Mouse (Mus musculus) MEL (cell line): ENCODE results near the gene Bahcc1. TPM values are rescaled to one million over a fixed set of nuclear protein-coding genes. Genes with fewer than 3 reads are reported as not detected.

Experiments
- DNase-seq: peaks from one replicate; pipeline ENCODE4 v3.0.0; 2011; ENCODE audit warnings: low read depth, low spot score
- H3K27ac ChIP-seq: 2 replicates; pipeline ENCODE4 v1.5.1; 2012; ENCODE audit warnings: low read depth, mild to moderate bottlenecking, control low read depth, low read length, moderate library complexity; ENCODE audit not compliant: control insufficient read depth
- H3K27me3 ChIP-seq, 2 experiments: fragments of 150-350 bp in 1 of 2; sonication (generic) in 1 of 2; 2 replicates each; pipeline ENCODE4 v1.6.1; 2012; ENCODE audit warnings: low read length in 2 of 2, mild to moderate bottlenecking in 2 of 2, improper control_type of control experiment in 1 of 2, moderate library complexity in 1 of 2; ENCODE audit not compliant: insufficient read depth in 2 of 2, control insufficient read depth in 1 of 2
- H3K36me3 ChIP-seq, 2 experiments: 2 replicates each; pipeline ENCODE4 v1.6.1; 2012 to 2014; ENCODE audit warnings: low read length in 2 of 2, improper control_type of control experiment in 1 of 2, inconsistent platforms in 1 of 2, mild to moderate bottlenecking in 1 of 2; ENCODE audit not compliant: insufficient read depth in 2 of 2, control insufficient read depth in 1 of 2
- H3K4me1 ChIP-seq, 2 experiments: fragments of 150-350 bp in 1 of 2; sonication (generic) in 1 of 2; 2 replicates each; pipeline ENCODE4 v1.6.1; 2012; ENCODE audit warnings: low read length in 2 of 2, improper control_type of control experiment in 1 of 2, mild to moderate bottlenecking in 1 of 2; ENCODE audit not compliant: insufficient read depth in 2 of 2, control insufficient read depth in 1 of 2
- H3K4me3 ChIP-seq, 2 experiments: fragments of 150-350 bp in 1 of 2; sonication (generic) in 1 of 2; 2 replicates each; pipeline ENCODE4 v1.5.1; 2012; ENCODE audit warnings: low read depth in 2 of 2, low read length in 2 of 2, mild to moderate bottlenecking in 2 of 2, moderate library complexity in 2 of 2, control low read depth in 1 of 2, improper control_type of control experiment in 1 of 2; ENCODE audit not compliant: control insufficient read depth in 1 of 2, insufficient read depth in 1 of 2
- H3K79me2 ChIP-seq: 2 replicates; pipeline ENCODE4 v1.6.1; 2012; ENCODE audit warnings: mild to moderate bottlenecking, low read length, moderate library complexity; ENCODE audit not compliant: control insufficient read depth, poor library complexity, insufficient read depth
- H3K9ac ChIP-seq: 2 replicates; pipeline ENCODE4 v1.6.1; 2012; ENCODE audit warnings: low read depth, mild to moderate bottlenecking, control low read depth, low read length, moderate library complexity; ENCODE audit not compliant: control insufficient read depth, poor library complexity, severe bottlenecking
- H3K9me3 ChIP-seq: fragments of 150-350 bp; sonication (generic); replicated peaks from 2 replicates; pipeline ENCODE4 v1.6.1; 2012; ENCODE audit warnings: mild to moderate bottlenecking, low read length, improper control_type of control experiment, moderate library complexity; ENCODE audit not compliant: insufficient read depth
- CTCF ChIP-seq, 3 experiments: IDR thresholded peaks in 2 of 3; conservative IDR thresholded peaks in 1 of 3; 2 replicates each; pipeline ENCODE4 v1.5.1; 2011 to 2012; ENCODE audit warnings: low read length in 3 of 3, low read depth in 2 of 3, mild to moderate bottlenecking in 2 of 3, improper control_type of control experiment in 1 of 3, inconsistent platforms in 1 of 3, mixed read lengths in 1 of 3, moderate library complexity in 1 of 3; ENCODE audit not compliant: control insufficient read depth in 1 of 3, insufficient read depth in 1 of 3, poor library complexity in 1 of 3, severe bottlenecking in 1 of 3
- ELF1 ChIP-seq: IDR thresholded peaks from 2 replicates; pipeline ENCODE4 v1.6.1; 2014; ENCODE audit warnings: low read depth, mild to moderate bottlenecking, inconsistent platforms, low read length, improper control_type of control experiment, moderate library complexity
- KAT2A ChIP-seq: conservative IDR thresholded peaks from 2 replicates; pipeline ENCODE4 v1.6.1; 2012; ENCODE audit warnings: low read depth, low read length, improper control_type of control experiment, inconsistent platforms
- MAFK ChIP-seq: IDR thresholded peaks from 2 replicates; pipeline ENCODE4 v1.6.1; 2011; ENCODE audit warnings: low read depth, mild to moderate bottlenecking, low read length, improper control_type of control experiment, borderline replicate concordance
- MAZ ChIP-seq: IDR thresholded peaks from 2 replicates; pipeline ENCODE4 v1.6.1; 2012; ENCODE audit warnings: low read depth, mild to moderate bottlenecking, inconsistent platforms, low read length, improper control_type of control experiment
- MXI1 ChIP-seq: IDR thresholded peaks from 2 replicates; pipeline ENCODE4 v1.6.1; 2011; ENCODE audit warnings: mild to moderate bottlenecking, low read depth, low read length, improper control_type of control experiment
- MYC ChIP-seq: IDR thresholded peaks from 2 replicates; pipeline ENCODE4 v1.6.1; 2011; ENCODE audit warnings: low read depth, mild to moderate bottlenecking, low read length, improper control_type of control experiment, moderate library complexity
- POLR2AphosphoS2 ChIP-seq: IDR thresholded peaks from 2 replicates; pipeline ENCODE4 v1.6.1; 2011; ENCODE audit warnings: low read length, improper control_type of control experiment
- SIN3A ChIP-seq: IDR thresholded peaks from 2 replicates; pipeline ENCODE4 v1.6.1; 2012; ENCODE audit warnings: low read length, improper control_type of control experiment, inconsistent platforms
- TAL1 ChIP-seq: IDR thresholded peaks from 2 replicates; pipeline ENCODE4 v1.6.1; 2012; ENCODE audit warnings: mild to moderate bottlenecking, inconsistent platforms, low read length, moderate library complexity, mixed read lengths
- TBP ChIP-seq: IDR thresholded peaks from 2 replicates; pipeline ENCODE4 v1.8.0; 2011; ENCODE audit warnings: low read depth, low read length, improper control_type of control experiment
- USF2 ChIP-seq, 2 experiments: IDR thresholded peaks; 2 replicates each; pipeline ENCODE4 v1.6.1; 2011 to 2012; ENCODE audit warnings: improper control_type of control experiment in 2 of 2, low read length in 2 of 2, borderline replicate concordance in 1 of 2, inconsistent platforms in 1 of 2, low read depth in 1 of 2, mild to moderate bottlenecking in 1 of 2; ENCODE audit not compliant: insufficient read depth in 1 of 2
- ZC3H11A ChIP-seq: IDR thresholded peaks from 2 replicates; pipeline ENCODE4 v1.6.1; 2012; ENCODE audit warnings: low read depth, mild to moderate bottlenecking, inconsistent platforms, low read length, improper control_type of control experiment
- ZKSCAN1 ChIP-seq: IDR thresholded peaks from 2 replicates; pipeline ENCODE4 v1.6.1; 2012; ENCODE audit warnings: low read depth, mild to moderate bottlenecking, inconsistent platforms, low read length, improper control_type of control experiment, moderate library complexity
- polyA plus RNA-seq, 2 experiments: library from polyadenylated mRNA; stranded (reverse) in 1 of 2; unstranded in 1 of 2; fragments of >175 nt in 1 of 2; fragments of >200 nt in 1 of 2; gene quantifications; 2 replicates each; pipeline versions ENCODE4 v1.2.1 to v1.2.4; 2012; ENCODE audit warnings: low replicate concordance in 2 of 2, low read depth in 1 of 2; ENCODE audit not compliant: insufficient read length in 2 of 2, insufficient read depth in 1 of 2, missing spikeins in 1 of 2
- total RNA-seq: library from RNA; depleted of rRNA; stranded (reverse); fragments of 300-350 nt; gene quantifications from 2 replicates; pipeline ENCODE4 v1.2.3, GENCODE M21; 2012

Gene Bahcc1
- total and polyA plus RNA-seq, 3 experiments: 0.04 to 0.26 TPM; not detected in 1

DNA sequence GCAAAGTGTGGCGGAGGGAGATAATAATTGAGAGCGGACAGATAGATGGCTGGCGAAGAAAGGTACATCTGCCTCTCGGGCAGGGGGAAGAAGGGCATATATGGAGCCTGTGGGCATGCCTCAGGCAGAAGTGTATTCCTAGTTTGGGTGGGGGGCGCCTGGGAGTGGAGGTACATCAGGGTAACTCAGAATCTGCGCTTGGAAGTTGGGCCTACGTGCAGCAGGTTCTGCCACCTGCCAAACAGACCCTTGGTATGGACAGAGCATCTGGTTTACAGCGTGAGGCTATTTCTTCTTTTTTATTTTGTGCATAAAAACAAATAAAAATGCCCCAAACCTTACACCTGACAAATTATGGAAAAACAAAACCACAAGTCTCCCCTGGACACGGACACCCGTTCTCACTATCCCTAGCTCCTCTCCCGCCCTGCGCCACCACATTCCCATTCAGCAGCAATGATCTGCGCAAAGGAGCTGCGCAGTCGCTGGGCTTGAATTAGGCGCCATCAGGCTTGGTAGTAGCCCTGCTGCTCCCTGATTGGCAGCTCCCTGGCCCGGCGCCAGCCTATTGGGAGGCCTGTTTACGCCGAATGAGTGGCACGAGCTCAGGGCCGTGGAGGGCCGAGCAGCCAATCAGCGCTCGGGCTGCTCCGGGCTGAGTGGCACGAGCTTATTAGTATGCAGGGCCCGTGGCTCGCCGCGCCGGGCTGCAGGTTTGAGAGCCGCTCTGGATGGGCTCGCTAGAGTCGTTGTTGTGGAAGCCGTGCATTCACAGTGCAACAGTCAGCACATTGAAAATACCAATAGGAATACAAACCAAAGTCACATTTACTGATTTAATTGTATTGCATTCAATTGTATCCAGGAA lies at the start of gene Bahcc1 (continued):
- TF ChIP-seq ZKSCAN1: no peak
- peak; percentile 70 for TF ChIP-seq MAZ
- no peak for TF ChIP-seq ELF1
- no peak for TF ChIP-seq KAT2A
- no peak for TF ChIP-seq CTCF (IDR thresholded peaks at IDR 0.05 in 2 of 3, conservative IDR thresholded peaks at IDR 0.05 in 1 of 3; ENCODE audit: control insufficient read depth in 1 of 3, insufficient read depth in 1 of 3, low read depth in 2 of 3, low read length in 3 of 3, poor library complexity in 1 of 3, severe bottlenecking in 1 of 3)

DNA sequence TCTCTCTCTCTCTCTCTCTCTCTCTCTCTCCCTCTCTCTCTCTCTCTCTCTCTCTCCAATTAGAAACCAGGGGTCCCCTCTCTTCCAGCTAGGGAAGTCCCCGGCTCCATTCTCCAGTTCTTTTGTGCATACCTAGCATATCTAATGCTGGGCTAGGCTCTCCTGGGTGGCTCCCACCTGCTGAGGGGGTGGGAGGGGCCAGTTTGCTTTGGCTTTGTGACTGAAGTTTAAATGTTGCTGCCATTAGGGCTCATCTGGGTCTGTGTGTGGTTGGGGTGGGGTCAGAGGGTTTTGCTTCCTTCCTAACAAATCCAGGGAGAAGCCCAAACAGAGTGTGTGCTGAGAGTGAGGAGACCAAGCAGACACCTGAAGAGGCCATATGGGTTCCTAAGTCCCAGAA lies 49.6 kb upstream of the Bahcc1 start:
- no peak overlapping the region for H3K27ac ChIP-seq
- H3K36me3 ChIP-seq: no peaks in the 10 kb centered on the region
- no peak overlapping the region for H3K4me3 ChIP-seq
- H3K9ac ChIP-seq: no peak overlapping the region
- H3K27me3 ChIP-seq: peaks cover 12 to 17% of the 10 kb centered on the region in 2 experiments
- no peaks in the 10 kb centered on the region for H3K79me2 ChIP-seq
- no peaks in the 10 kb centered on the region for H3K4me1 ChIP-seq
- no peak for DNase-seq
- no peaks in the 10 kb centered on the region for H3K9me3 ChIP-seq
- TF ChIP-seq POLR2AphosphoS2: no peak
- TF ChIP-seq SIN3A: no peak

- H3K79me2 ChIP-seq: no peaks in the 10 kb centered on the region
- H3K4me3 ChIP-seq: no peak overlapping the region
- no peak for TF ChIP-seq MXI1
- TF ChIP-seq MAFK: no peak
- TF ChIP-seq KAT2A: no peak
- TF ChIP-seq POLR2AphosphoS2: no peak
- TF ChIP-seq ZC3H11A: no peak
- TF ChIP-seq USF2 (IDR thresholded peaks at IDR 0.05; ENCODE audit: borderline replicate concordance in 1 of 2, insufficient read depth in 1 of 2, low read depth in 1 of 2, low read length in 2 of 2): no peak
- no peak for TF ChIP-seq TAL1
- no peak for TF ChIP-seq MYC
- TF ChIP-seq TBP: no peak
- TF ChIP-seq, all 39 proteins: peak for 0
- DNase-seq: no peak
- Histone ChIP-seq H3K4me1 (no peaks in the 10 kb centered on the region), H3K36me3 (no peaks in the 10 kb centered on the region), H3K27ac (no peak overlapping the region), H3K27me3 (peaks cover 10 to 14% of the 10 kb centered on the region in 2 experiments), H3K9me3 (no peaks in the 10 kb centered on the region), H3K9ac (no peak overlapping the region)
Observed at GRCm38 (mm10) chr11:120183708-120184107, 49.0 kb upstream of the Bahcc1 start.
